Mouse (Mus musculus): Measurements from ENCODE around the gene Stfa3. TPM values are rescaled to one million over a fixed set of nuclear protein-coding genes. Genes with fewer than 3 reads are reported as not detected.
"Not testable (repeated sequence)": the region's sequence is repeated elsewhere in the genome, so short reads cannot be mapped to it uniquely, and the experiment has no call there.

The Stfa3 gene
- polyA plus RNA-seq, 1 experiment, result not detected

- Histone ChIP-seq H3K4me3 (ENCODE audit: insufficient read depth, low read length) (no peak overlapping the region), H3K4me1 (ENCODE audit: control insufficient read depth, insufficient read depth, low read length) (no peaks in the 10 kb centered on the region), H3K27ac (ENCODE audit: insufficient read depth, low read length) (no peak overlapping the region)
- no peak for TF ChIP-seq POLR2A (IDR thresholded peaks at IDR 0.05; ENCODE audit: low read depth, low read length)
- TF ChIP-seq CTCF (IDR thresholded peaks at IDR 0.05; ENCODE audit: borderline replicate concordance, insufficient read depth, low read length), result no peak
Observed at GRCm38 (mm10) chr16:36469367-36469766, 14.2 kb upstream of the Stfa3 start.

- H3K4me1 ChIP-seq (ENCODE audit: control insufficient read depth, insufficient read depth, low read length), result no peaks in the 10 kb centered on the region
- TF ChIP-seq POLR2A (IDR thresholded peaks at IDR 0.05; ENCODE audit: low read depth, low read length) (no peak), CTCF (IDR thresholded peaks at IDR 0.05; ENCODE audit: borderline replicate concordance, insufficient read depth, low read length) (peak; percentile 29; the same call in 1 of the 2 replicates)
- H3K4me3 ChIP-seq (ENCODE audit: insufficient read depth, low read length), result no peak overlapping the region
- H3K27ac ChIP-seq (ENCODE audit: insufficient read depth, low read length), result no peak overlapping the region
Observed at GRCm38 (mm10) chr16:36468862-36469261, 13.7 kb upstream of the Stfa3 start.

- H3K27ac ChIP-seq (ENCODE audit: insufficient read depth, low read length), result no peak overlapping the region
- TF ChIP-seq CTCF (IDR thresholded peaks at IDR 0.05; ENCODE audit: borderline replicate concordance, insufficient read depth, low read length) (no peak), POLR2A (IDR thresholded peaks at IDR 0.05; ENCODE audit: low read depth, low read length) (no peak)
- no peak overlapping the region for H3K4me3 ChIP-seq (ENCODE audit: insufficient read depth, low read length)
- no peaks in the 10 kb centered on the region for H3K4me1 ChIP-seq (ENCODE audit: control insufficient read depth, insufficient read depth, low read length)
Observed at GRCm38 (mm10) chr16:36467936-36468335, 12.7 kb upstream of the Stfa3 start.

- Histone ChIP-seq H3K4me1 (ENCODE audit: control insufficient read depth, insufficient read depth, low read length) (no peaks in the 10 kb centered on the region), H3K27ac (ENCODE audit: insufficient read depth, low read length) (no peak overlapping the region), H3K4me3 (ENCODE audit: insufficient read depth, low read length) (no peak overlapping the region)
- TF ChIP-seq POLR2A (IDR thresholded peaks at IDR 0.05; ENCODE audit: low read depth, low read length) (no peak), CTCF (IDR thresholded peaks at IDR 0.05; ENCODE audit: borderline replicate concordance, insufficient read depth, low read length) (no peak)
Observed at GRCm38 (mm10) chr16:36465436-36465835, 10.2 kb upstream of the Stfa3 start.

- H3K4me3 ChIP-seq (ENCODE audit: insufficient read depth, low read length), result no peak overlapping the region
- no peak overlapping the region for H3K27ac ChIP-seq (ENCODE audit: insufficient read depth, low read length)
- TF ChIP-seq CTCF (IDR thresholded peaks at IDR 0.05; ENCODE audit: borderline replicate concordance, insufficient read depth, low read length) (no peak), POLR2A (IDR thresholded peaks at IDR 0.05; ENCODE audit: low read depth, low read length) (no peak)
- no peaks in the 10 kb centered on the region for H3K4me1 ChIP-seq (ENCODE audit: control insufficient read depth, insufficient read depth, low read length)
Observed at GRCm38 (mm10) chr16:36464076-36464475, 8.9 kb upstream of the Stfa3 start.

GRCm38 (mm10) chr16:36460426-36460825 lies 5.2 kb upstream of the Stfa3 start:
- TF ChIP-seq CTCF (IDR thresholded peaks at IDR 0.05; ENCODE audit: borderline replicate concordance, insufficient read depth, low read length) (no peak), POLR2A (IDR thresholded peaks at IDR 0.05; ENCODE audit: low read depth, low read length) (no peak)
- Histone ChIP-seq H3K27ac (ENCODE audit: insufficient read depth, low read length) (no peak overlapping the region), H3K4me3 (ENCODE audit: insufficient read depth, low read length) (no peak overlapping the region), H3K4me1 (ENCODE audit: control insufficient read depth, insufficient read depth, low read length) (no peaks in the 10 kb centered on the region)

GRCm38 (mm10) chr16:36420979-36421378 lies 34.2 kb downstream of the Stfa3 start:
- H3K4me3 ChIP-seq (ENCODE audit: insufficient read depth, low read length); H3K27ac ChIP-seq (ENCODE audit: insufficient read depth, low read length); H3K4me1 ChIP-seq (ENCODE audit: control insufficient read depth, insufficient read depth, low read length): not testable (repeated sequence)

- no peaks in the 10 kb centered on the region for H3K4me1 ChIP-seq (ENCODE audit: control insufficient read depth, insufficient read depth, low read length)
Observed at GRCm38 (mm10) chr16:36408357-36408756, 46.8 kb downstream of the Stfa3 start, which contains the start of gene Stfa2. Stfa2 (minus strand) TSS chr16:36408457.

More at GRCm38 (mm10) chr16:36408357-36408756, 46.8 kb downstream of the Stfa3 start, which contains the start of gene Stfa2:
- no peak within 1 kb of the TSS for H3K4me3 ChIP-seq (ENCODE audit: insufficient read depth, low read length)
- no peak for TF ChIP-seq CTCF (IDR thresholded peaks at IDR 0.05; ENCODE audit: borderline replicate concordance, insufficient read depth, low read length)
- TF ChIP-seq POLR2A (IDR thresholded peaks at IDR 0.05; ENCODE audit: low read depth, low read length), result no peak
- no peak within 1 kb of the TSS for H3K27ac ChIP-seq (ENCODE audit: insufficient read depth, low read length)

Other genes starting within 250 kb of the Stfa3 start
- gene Gm5416, start 245.0 kb downstream of the Stfa3 start, polyA plus RNA-seq (2011; ENCODE audit: insufficient read length, low read depth, missing spikeins), result not detected in 2 replicates
- gene 2010005H15Rik, start 233.9 kb downstream of the Stfa3 start, polyA plus RNA-seq (2011; ENCODE audit: insufficient read length, low read depth, missing spikeins), result not detected in 2 replicates
- not detected in 2 replicates for gene Stfa1, start 178.4 kb downstream of the Stfa3 start, polyA plus RNA-seq (2011; ENCODE audit: insufficient read length, low read depth, missing spikeins)
- not detected in 2 replicates for gene BC117090, start 121.1 kb downstream of the Stfa3 start, polyA plus RNA-seq (2011; ENCODE audit: insufficient read length, low read depth, missing spikeins)
- gene BC100530, start 87.6 kb downstream of the Stfa3 start, polyA plus RNA-seq (2011; ENCODE audit: insufficient read length, low read depth, missing spikeins), result not detected in 2 replicates
- not detected in 2 replicates for gene Stfa2, start 46.9 kb downstream of the Stfa3 start, polyA plus RNA-seq (2011; ENCODE audit: insufficient read length, low read depth, missing spikeins)
- not detected in 2 replicates for gene Casr, start 106.7 kb upstream of the Stfa3 start, polyA plus RNA-seq (2011; ENCODE audit: insufficient read length, low read depth, missing spikeins)
- 0.21 TPM in 1 of 2 replicates, not detected in the other for gene Cd86, start 210.7 kb upstream of the Stfa3 start, polyA plus RNA-seq (2011; ENCODE audit: insufficient read length, low read depth, missing spikeins)
- gene Ildr1, start 238.6 kb upstream of the Stfa3 start, polyA plus RNA-seq (2011; ENCODE audit: insufficient read length, low read depth, missing spikeins), result not detected in 2 replicates

All from embryonic fibroblast, embryonic 13.5 days (primary cell).